Mouse (Mus musculus) embryonic facial prominence, embryonic 11.5 days (tissue): ENCODE results near the gene Dnajb8. TPM values are rescaled to one million over a fixed set of nuclear protein-coding genes. Genes with fewer than 3 reads are reported as not detected.

Source experiments
- ATAC-seq: fragments of 200-750 bp; cut with Nextera tagmentation; replicated peaks from 2 replicates; pipeline ENCODE4 v1.8.0; 2017; ENCODE audit warnings: low read depth; ENCODE audit not compliant: insufficient number of reproducible peaks, low FRiP score, low TSS enrichment
- DNase-seq: peaks from one replicate; pipeline ENCODE4 v3.0.0-alpha.2; 2015; ENCODE audit warnings: low spot score
- H3K27ac ChIP-seq: fragments of 300-500 bp; sonication (generic); replicated peaks from 2 replicates; pipeline ENCODE4 v1.5.1; 2014; ENCODE audit warnings: mild to moderate bottlenecking, low read depth, low read length, control low read depth
- H3K27me3 ChIP-seq: fragments of 300-500 bp; sonication (generic); 2 replicates; pipeline ENCODE4 v1.6.1; 2014; ENCODE audit warnings: mild to moderate bottlenecking, low read length, moderate library complexity, mixed read lengths; ENCODE audit not compliant: control insufficient read depth, insufficient read depth
- H3K36me3 ChIP-seq: fragments of 300-500 bp; sonication (generic); replicated peaks from 2 replicates; pipeline ENCODE4 v1.6.1; 2014; ENCODE audit warnings: low read depth, mild to moderate bottlenecking, low read length, moderate library complexity, mixed read lengths; ENCODE audit not compliant: control insufficient read depth, insufficient read depth
- H3K4me1 ChIP-seq: fragments of 300-500 bp; sonication (generic); 2 replicates; pipeline ENCODE4 v1.6.1; 2014; ENCODE audit warnings: low read length, mixed read lengths; ENCODE audit not compliant: control insufficient read depth, insufficient read depth
- H3K4me2 ChIP-seq: fragments of 300-500 bp; sonication (generic); 2 replicates; pipeline ENCODE4 v1.6.1; 2014; ENCODE audit warnings: low read depth, mild to moderate bottlenecking, control low read depth, low read length, moderate library complexity
- H3K4me3 ChIP-seq: fragments of 300-500 bp; sonication (generic); 2 replicates; pipeline ENCODE4 v1.5.1; 2014; ENCODE audit warnings: low read depth, low read length, control low read depth
- H3K9ac ChIP-seq: fragments of 300-500 bp; sonication (generic); replicated peaks from 2 replicates; pipeline ENCODE4 v1.6.1; 2014; ENCODE audit warnings: mild to moderate bottlenecking, control low read depth, low read length
- H3K9me3 ChIP-seq: fragments of 300-500 bp; sonication (generic); replicated peaks from 2 replicates; pipeline ENCODE4 v1.6.1; 2016; ENCODE audit warnings: mild to moderate bottlenecking, low read length, inconsistent platforms, mixed read lengths; ENCODE audit not compliant: control insufficient read depth
- WGBS: fragments of 180-500 bp; shearing (Covaris S2); extraction: QIAGEN DNeasy Blood & Tissue Kit; methylation state at CpG from one replicate; pipeline ENCODE4 v1.1.7; 2014; 5-methylcytosine and 5-hydroxymethylcytosine counted together
- polyA plus RNA-seq: library from polyadenylated mRNA; unstranded; fragments of >200 nt; fragmentation: Nextera tagmentation; extraction: Ambion mirVana; gene quantifications from 2 replicates; pipeline ENCODE4 v1.2.1, GENCODE M21; 2014

The Dnajb8 gene
- polyA plus RNA-seq, 1 experiment from 2014 or later, result not detected

- no peaks in the 10 kb centered on the region for H3K36me3 ChIP-seq
- no peak overlapping the region for H3K4me3 ChIP-seq
- H3K9ac ChIP-seq, result no peak overlapping the region
- ATAC-seq, result no peak
- H3K4me1 ChIP-seq, result peaks cover 3% of the 10 kb centered on the region; the same call in 1 of the 2 replicates
- 60% methylated on average over 7 of the region's 7 CpGs for WGBS
- H3K4me2 ChIP-seq, result no peak overlapping the region
- H3K27ac ChIP-seq, result no peak overlapping the region
- no peak for DNase-seq
- no peaks in the 10 kb centered on the region for H3K9me3 ChIP-seq
- H3K27me3 ChIP-seq, result no peaks in the 10 kb centered on the region
Observed at GRCm38 (mm10) chr6:88227537-88227936, 5.5 kb downstream of the Dnajb8 start.

- 86% methylated on average over 12 of the region's 12 CpGs for WGBS
- Histone ChIP-seq H3K9ac (no peak overlapping the region), H3K4me1 (peaks cover 3% of the 10 kb centered on the region; the same call in 1 of the 2 replicates), H3K36me3 (no peaks in the 10 kb centered on the region), H3K9me3 (no peaks in the 10 kb centered on the region), H3K27ac (no peak overlapping the region), H3K4me3 (no peak overlapping the region), H3K27me3 (no peaks in the 10 kb centered on the region), H3K4me2 (no peak overlapping the region)
- no peak for DNase-seq
- ATAC-seq, result no peak
Observed at GRCm38 (mm10) chr6:88229221-88229620, 7.2 kb downstream of the Dnajb8 start.

- Histone ChIP-seq H3K27ac (no peak overlapping the region), H3K36me3 (no peaks in the 10 kb centered on the region), H3K27me3 (no peaks in the 10 kb centered on the region), H3K9ac (no peak overlapping the region), H3K4me2 (no peak overlapping the region), H3K4me1 (peaks cover 5% of the 10 kb centered on the region; the same call in 1 of the 2 replicates), H3K4me3 (no peak overlapping the region), H3K9me3 (no peaks in the 10 kb centered on the region)
- DNase-seq (no peak), ATAC-seq (no peak)
- WGBS, result 87% methylated on average over 7 of the region's 7 CpGs
Observed at GRCm38 (mm10) chr6:88231821-88232220, 9.8 kb downstream of the Dnajb8 start.

- 72% methylated on average over 6 of the region's 6 CpGs for WGBS
- DNase-seq (no peak), ATAC-seq (no peak)
- no peaks in the 10 kb centered on the region for H3K27me3 ChIP-seq
- H3K4me2 ChIP-seq, result no peak overlapping the region
- H3K36me3 ChIP-seq, result no peaks in the 10 kb centered on the region
- H3K9me3 ChIP-seq, result no peaks in the 10 kb centered on the region
- no peak overlapping the region for H3K4me3 ChIP-seq
- no peak overlapping the region for H3K27ac ChIP-seq
- H3K4me1 ChIP-seq, result peaks cover 5% of the 10 kb centered on the region; the same call in 1 of the 2 replicates
- H3K9ac ChIP-seq, result no peak overlapping the region
Observed at GRCm38 (mm10) chr6:88232221-88232620, 10.2 kb downstream of the Dnajb8 start.

GRCm38 (mm10) chr6:88233996-88234395 is 11.9 kb downstream of the Dnajb8 start:
- no peaks in the 10 kb centered on the region for H3K36me3 ChIP-seq
- no peaks in the 10 kb centered on the region for H3K27me3 ChIP-seq
- H3K27ac ChIP-seq, result no peak overlapping the region
- no peak for ATAC-seq
- H3K9ac ChIP-seq, result no peak overlapping the region
- 66% methylated on average over 8 of the region's 8 CpGs for WGBS
- peaks cover 5% of the 10 kb centered on the region; the same call in 1 of the 2 replicates for H3K4me1 ChIP-seq
- no peak for DNase-seq
- H3K4me3 ChIP-seq, result no peak overlapping the region
- no peaks in the 10 kb centered on the region for H3K9me3 ChIP-seq
- H3K4me2 ChIP-seq, result no peak overlapping the region

GRCm38 (mm10) chr6:88235461-88235860 is 13.4 kb downstream of the Dnajb8 start:
- DNase-seq (no peak), ATAC-seq (no peak)
- no peak overlapping the region; the same call in 1 of the 2 replicates for H3K9ac ChIP-seq
- H3K9me3 ChIP-seq, result no peaks in the 10 kb centered on the region
- H3K4me3 ChIP-seq, result no peak overlapping the region
- H3K36me3 ChIP-seq, result no peaks in the 10 kb centered on the region
- peaks cover 5% of the 10 kb centered on the region; the same call in 1 of the 2 replicates for H3K4me1 ChIP-seq
- H3K27me3 ChIP-seq, result no peaks in the 10 kb centered on the region; the same call in 1 of the 2 replicates
- WGBS, result 18% methylated on average over 8 of the region's 8 CpGs
- no peak overlapping the region for H3K4me2 ChIP-seq
- no peak overlapping the region for H3K27ac ChIP-seq

- H3K27me3 ChIP-seq, result no peaks in the 10 kb centered on the region; the same call in 1 of the 2 replicates
- no peak overlapping the region for H3K4me3 ChIP-seq
- peaks cover 5% of the 10 kb centered on the region; the same call in 1 of the 2 replicates for H3K4me1 ChIP-seq
- no peaks in the 10 kb centered on the region for H3K36me3 ChIP-seq
- H3K4me2 ChIP-seq, result peak overlapping the region; percentile 22
- 2% methylated on average over 17 of the region's 17 CpGs for WGBS
- peak; percentile 61; the same call in 1 of the 2 replicates for ATAC-seq
- peak overlapping the region; percentile 45 for H3K9ac ChIP-seq
- no peaks in the 10 kb centered on the region for H3K9me3 ChIP-seq
- DNase-seq, result peak; percentile 51
- no peak overlapping the region for H3K27ac ChIP-seq
Observed at GRCm38 (mm10) chr6:88235983-88236382, 13.9 kb downstream of the Dnajb8 start.

GRCm38 (mm10) chr6:88236513-88236912 is 14.4 kb downstream of the Dnajb8 start:
- no peaks in the 10 kb centered on the region for H3K9me3 ChIP-seq
- H3K27ac ChIP-seq, result no peak overlapping the region
- H3K4me2 ChIP-seq, result peak overlapping the region; percentile 22
- H3K36me3 ChIP-seq, result no peaks in the 10 kb centered on the region
- peaks cover 5% of the 10 kb centered on the region; the same call in 1 of the 2 replicates for H3K4me1 ChIP-seq
- ATAC-seq, result no peak
- H3K9ac ChIP-seq, result no peak overlapping the region; the same call in 1 of the 2 replicates
- no peak for DNase-seq
- no peak overlapping the region for H3K4me3 ChIP-seq
- H3K27me3 ChIP-seq, result no peaks in the 10 kb centered on the region; the same call in 1 of the 2 replicates
- WGBS, result 9% methylated on average over 7 of the region's 7 CpGs
